Mouse (Mus musculus) layer of hippocampus, adult 9-10 months (tissue): ENCODE data around the gene Cdk19.
A peak's percentile ranks its signal among the peaks of the same experiment; 100 is the strongest.

Experiments
- DNase-seq: peaks from one replicate; pipeline ENCODE4 v3.0.0; 2022; ENCODE audit warnings: low spot score

Gene Cdk19

GRCm38 (mm10) chr10:40443371-40443770 is 104.0 kb downstream of the Cdk19 start:
- no peak for DNase-seq

GRCm38 (mm10) chr10:40443806-40444357 is 104.5 kb downstream of the Cdk19 start:
- DNase-seq = no peak

GRCm38 (mm10) chr10:40444586-40444985 is 105.2 kb downstream of the Cdk19 start:
- DNase-seq = no peak

GRCm38 (mm10) chr10:40446088-40446604 is 106.8 kb downstream of the Cdk19 start:
- DNase-seq = no peak

- DNase-seq = no peak
Observed at GRCm38 (mm10) chr10:40446630-40447029, 107.3 kb downstream of the Cdk19 start.

GRCm38 (mm10) chr10:40447295-40447694 is 107.9 kb downstream of the Cdk19 start:
- no peak for DNase-seq

GRCm38 (mm10) chr10:40447921-40448320 is 108.6 kb downstream of the Cdk19 start:
- no peak for DNase-seq

- DNase-seq = no peak
Observed at GRCm38 (mm10) chr10:40448444-40448843, 109.1 kb downstream of the Cdk19 start.

GRCm38 (mm10) chr10:40449571-40449970 is 110.2 kb downstream of the Cdk19 start:
- no peak for DNase-seq

GRCm38 (mm10) chr10:40450171-40450570 is 110.8 kb downstream of the Cdk19 start:
- no peak for DNase-seq

- no peak for DNase-seq
Observed at GRCm38 (mm10) chr10:40457116-40457515, 117.8 kb downstream of the Cdk19 start.

GRCm38 (mm10) chr10:40459141-40459540 is 119.8 kb downstream of the Cdk19 start:
- DNase-seq = no peak

GRCm38 (mm10) chr10:40461362-40461761 is 122.0 kb downstream of the Cdk19 start:
- DNase-seq = no peak

- no peak for DNase-seq
Observed at GRCm38 (mm10) chr10:40462257-40462656, 122.9 kb downstream of the Cdk19 start.

- DNase-seq = no peak
Observed at GRCm38 (mm10) chr10:40467174-40467911, 128.0 kb downstream of the Cdk19 start.

- DNase-seq = no peak
Observed at GRCm38 (mm10) chr10:40467912-40468254, 128.5 kb downstream of the Cdk19 start.

- no peak for DNase-seq
Observed at GRCm38 (mm10) chr10:40469145-40469544, 129.8 kb downstream of the Cdk19 start.

- DNase-seq = peak; percentile 27
Observed at GRCm38 (mm10) chr10:40476535-40477285, 137.3 kb downstream of the Cdk19 start.

- no peak for DNase-seq
Observed at GRCm38 (mm10) chr10:40477426-40478075, 138.2 kb downstream of the Cdk19 start.

- DNase-seq = no peak
Observed at GRCm38 (mm10) chr10:40478626-40479025, 139.3 kb downstream of the Cdk19 start.

GRCm38 (mm10) chr10:40479216-40479615 is 139.9 kb downstream of the Cdk19 start:
- no peak for DNase-seq

- DNase-seq = no peak
Observed at GRCm38 (mm10) chr10:40479621-40480193, 140.3 kb downstream of the Cdk19 start.
